Mouse (Mus musculus) forebrain, embryonic 16.5 days (tissue): ENCODE measurements around the gene Cyp11a1. TPM values are rescaled to one million over a fixed set of nuclear protein-coding genes. Genes with fewer than 3 reads are reported as not detected.

Source experiments
- ATAC-seq: fragments of 200-750 bp; cut with Nextera tagmentation; 2 replicates; pipeline ENCODE4 v1.8.0; 2017; ENCODE audit warnings: mild to moderate bottlenecking, moderate library complexity
- H3K27ac ChIP-seq: fragments of 300-500 bp; sonication (generic); 2 replicates; pipeline ENCODE4 v1.5.1; 2014; ENCODE audit warnings: low read length, control low read depth
- H3K27me3 ChIP-seq: fragments of 300-500 bp; sonication (generic); replicated peaks from 2 replicates; pipeline ENCODE4 v1.6.1; 2014; ENCODE audit warnings: low read length; ENCODE audit not compliant: control insufficient read depth, insufficient read depth
- H3K36me3 ChIP-seq: fragments of 300-500 bp; sonication (generic); 2 replicates; pipeline ENCODE4 v1.6.1; 2014; ENCODE audit not compliant: control insufficient read depth, insufficient read depth
- H3K4me1 ChIP-seq: fragments of 300-500 bp; sonication (generic); replicated peaks from 2 replicates; pipeline ENCODE4 v1.6.1; 2014; ENCODE audit warnings: low read length; ENCODE audit not compliant: control insufficient read depth, insufficient read depth
- H3K4me2 ChIP-seq: fragments of 300-500 bp; sonication (generic); 2 replicates; pipeline ENCODE4 v1.6.1; 2014; ENCODE audit warnings: mild to moderate bottlenecking, low read length, control low read depth
- H3K4me3 ChIP-seq: fragments of 300-500 bp; sonication (generic); replicated peaks from 2 replicates; pipeline ENCODE4 v1.5.1; 2014; ENCODE audit warnings: mild to moderate bottlenecking, low read length, control low read depth
- H3K9ac ChIP-seq: fragments of 300-500 bp; sonication (generic); replicated peaks from 2 replicates; pipeline ENCODE4 v1.6.1; 2014; ENCODE audit warnings: low read depth, low read length, control low read depth
- H3K9me3 ChIP-seq: fragments of 300-500 bp; sonication (generic); 2 replicates; pipeline ENCODE4 v1.6.1; 2016; ENCODE audit warnings: low read length; ENCODE audit not compliant: control insufficient read depth
- WGBS: fragments of 180-500 bp; shearing (Covaris S2); extraction: QIAGEN DNeasy Blood & Tissue Kit; methylation state at CpG from one replicate; pipeline ENCODE4 v1.1.7; 2014; 5-methylcytosine and 5-hydroxymethylcytosine counted together
- polyA plus RNA-seq: library from polyadenylated mRNA; unstranded; fragments of >200 nt; fragmentation: Nextera tagmentation; extraction: Ambion mirVana; gene quantifications from 2 replicates; pipeline ENCODE4 v1.2.1, GENCODE M21; 2015

Gene Cyp11a1
- polyA plus RNA-seq, 1 experiment from 2014 or later: 0.66 TPM

- Histone ChIP-seq H3K27ac (no peak overlapping the region), H3K36me3 (no peaks in the 10 kb centered on the region), H3K4me3 (no peak overlapping the region), H3K4me2 (no peak overlapping the region), H3K9ac (no peak overlapping the region), H3K27me3 (no peaks in the 10 kb centered on the region), H3K9me3 (no peaks in the 10 kb centered on the region), H3K4me1 (peaks cover 4% of the 10 kb centered on the region; the same call in 1 of the 2 replicates)
- 84% methylated on average over 7 of the region's 7 CpGs for WGBS
- ATAC-seq: no peak
These were observed 19.9 kb upstream of the Cyp11a1 start for GRCm38 (mm10) chr9:57986293-57986692.

GRCm38 (mm10) chr9:57988098-57988497 is 18.1 kb upstream of the Cyp11a1 start:
- no peak for ATAC-seq

GRCm38 (mm10) chr9:57989309-57989708 is 16.9 kb upstream of the Cyp11a1 start:
- Histone ChIP-seq H3K27ac (no peak overlapping the region), H3K9me3 (no peaks in the 10 kb centered on the region), H3K27me3 (no peaks in the 10 kb centered on the region), H3K4me2 (no peak overlapping the region), H3K36me3 (no peaks in the 10 kb centered on the region), H3K4me1 (peaks cover 12% of the 10 kb centered on the region), H3K9ac (no peak overlapping the region), H3K4me3 (no peak overlapping the region)
- 95% methylated on average over 6 of the region's 6 CpGs for WGBS
- ATAC-seq: no peak

More at GRCm38 (mm10) chr9:57988098-57988497, 18.1 kb upstream of the Cyp11a1 start:
- Histone ChIP-seq H3K4me2 (no peak overlapping the region), H3K27ac (no peak overlapping the region), H3K4me1 (peaks cover 6% of the 10 kb centered on the region), H3K9ac (no peak overlapping the region), H3K27me3 (no peaks in the 10 kb centered on the region), H3K9me3 (no peaks in the 10 kb centered on the region), H3K36me3 (no peaks in the 10 kb centered on the region), H3K4me3 (no peak overlapping the region)
- 83% methylated on average over 2 of the region's 2 CpGs for WGBS

- Histone ChIP-seq H3K36me3 (no peaks in the 10 kb centered on the region), H3K4me3 (no peak overlapping the region), H3K9me3 (no peaks in the 10 kb centered on the region), H3K4me1 (peaks cover 12% of the 10 kb centered on the region), H3K4me2 (no peak overlapping the region), H3K27me3 (no peaks in the 10 kb centered on the region), H3K9ac (no peak overlapping the region), H3K27ac (no peak overlapping the region)
- ATAC-seq: no peak
- WGBS: 41% methylated on average over 10 of the region's 10 CpGs
These were observed 15.6 kb upstream of the Cyp11a1 start for GRCm38 (mm10) chr9:57990438-57991110.

GRCm38 (mm10) chr9:57992060-57992459 is 14.2 kb upstream of the Cyp11a1 start:
- Histone ChIP-seq H3K4me2 (no peak overlapping the region), H3K9ac (no peak overlapping the region), H3K36me3 (no peaks in the 10 kb centered on the region), H3K27ac (no peak overlapping the region), H3K4me3 (no peak overlapping the region), H3K27me3 (no peaks in the 10 kb centered on the region), H3K4me1 (peaks cover 12% of the 10 kb centered on the region), H3K9me3 (no peaks in the 10 kb centered on the region)
- no peak for ATAC-seq
- 80% methylated on average over 3 of the region's 3 CpGs for WGBS

GRCm38 (mm10) chr9:57992781-57993591 is 13.2 kb upstream of the Cyp11a1 start:
- H3K27me3 ChIP-seq: no peaks in the 10 kb centered on the region
- ATAC-seq: peak; percentile 64
- no peak overlapping the region for H3K4me3 ChIP-seq
- no peaks in the 10 kb centered on the region for H3K36me3 ChIP-seq
- no peaks in the 10 kb centered on the region for H3K9me3 ChIP-seq
- peaks cover 18% of the 10 kb centered on the region for H3K4me1 ChIP-seq
- no peak overlapping the region for H3K27ac ChIP-seq
- H3K4me2 ChIP-seq: no peak overlapping the region
- WGBS: 29% methylated on average over 8 of the region's 8 CpGs
- no peak overlapping the region for H3K9ac ChIP-seq

- H3K4me3 ChIP-seq: no peak overlapping the region
- peaks cover 17% of the 10 kb centered on the region for H3K4me1 ChIP-seq
- no peaks in the 10 kb centered on the region for H3K9me3 ChIP-seq
- no peak for ATAC-seq
- H3K27ac ChIP-seq: no peak overlapping the region
- no peak overlapping the region for H3K4me2 ChIP-seq
- 35% methylated on average over 4 of the region's 4 CpGs for WGBS
- H3K9ac ChIP-seq: no peak overlapping the region
- H3K36me3 ChIP-seq: no peaks in the 10 kb centered on the region
- H3K27me3 ChIP-seq: peaks cover 10% of the 10 kb centered on the region
These were observed 10.9 kb upstream of the Cyp11a1 start for GRCm38 (mm10) chr9:57995282-57995681.

- WGBS: 15% methylated on average over 13 of the region's 13 CpGs
- H3K4me2 ChIP-seq: peak overlapping the region; percentile 57
- ATAC-seq: peak; percentile 87; the same call in 1 of the 2 replicates
- peak overlapping the region; percentile 31 for H3K4me3 ChIP-seq
- H3K27me3 ChIP-seq: peaks cover 10% of the 10 kb centered on the region
- no peaks in the 10 kb centered on the region for H3K36me3 ChIP-seq
- peaks cover 17% of the 10 kb centered on the region for H3K4me1 ChIP-seq
- no peaks in the 10 kb centered on the region for H3K9me3 ChIP-seq
- H3K9ac ChIP-seq: peak overlapping the region; percentile 47
- H3K27ac ChIP-seq: no peak overlapping the region
These were observed 8.6 kb upstream of the Cyp11a1 start for GRCm38 (mm10) chr9:57997511-57998031.

GRCm38 (mm10) chr9:57998032-57998659 is 8.1 kb upstream of the Cyp11a1 start:
- peaks cover 15% of the 10 kb centered on the region for H3K4me1 ChIP-seq
- peak overlapping the region; percentile 57 for H3K4me2 ChIP-seq
- no peaks in the 10 kb centered on the region for H3K9me3 ChIP-seq
- peak; percentile 70 for ATAC-seq
- WGBS: 2% methylated on average over 20 of the region's 20 CpGs
- peak overlapping the region; percentile 31 for H3K4me3 ChIP-seq
- peaks cover 10% of the 10 kb centered on the region for H3K27me3 ChIP-seq
- peak overlapping the region; percentile 47 for H3K9ac ChIP-seq
- H3K36me3 ChIP-seq: no peaks in the 10 kb centered on the region
- no peak overlapping the region for H3K27ac ChIP-seq
